Mouse (Mus musculus) cerebellum, adult 9-11 months (tissue): ENCODE data around the gene Mrtfa.

Source experiments
- DNase-seq: peaks from one replicate; pipeline ENCODE4 v3.0.0; 2022

Mrtfa gene

GRCm38 (mm10) chr15:81097896-81098295, 92.7 kb downstream of the Mrtfa start:
- DNase-seq: no peak

- no peak for DNase-seq
These were observed 93.1 kb downstream of the Mrtfa start for GRCm38 (mm10) chr15:81097456-81097855.

- no peak for DNase-seq
These were observed 94.1 kb downstream of the Mrtfa start for GRCm38 (mm10) chr15:81096329-81097055.

GRCm38 (mm10) chr15:81093032-81093431, 97.5 kb downstream of the Mrtfa start:
- DNase-seq: no peak

- DNase-seq: no peak
These were observed 98.8 kb downstream of the Mrtfa start for GRCm38 (mm10) chr15:81091718-81092117.

- DNase-seq: no peak
These were observed 103.0 kb downstream of the Mrtfa start for GRCm38 (mm10) chr15:81087529-81087928.

GRCm38 (mm10) chr15:81086644-81087480, 103.7 kb downstream of the Mrtfa start:
- DNase-seq: no peak

- DNase-seq: no peak
These were observed 106.7 kb downstream of the Mrtfa start for GRCm38 (mm10) chr15:81083826-81084225.

- no peak for DNase-seq
These were observed 107.3 kb downstream of the Mrtfa start for GRCm38 (mm10) chr15:81083281-81083680.

- DNase-seq: no peak
These were observed 109.3 kb downstream of the Mrtfa start for GRCm38 (mm10) chr15:81081216-81081615.

- no peak for DNase-seq
These were observed 110.2 kb downstream of the Mrtfa start for GRCm38 (mm10) chr15:81080405-81080804.

- no peak for DNase-seq
These were observed 111.3 kb downstream of the Mrtfa start for GRCm38 (mm10) chr15:81079255-81079654.

GRCm38 (mm10) chr15:81077551-81077950, 113.0 kb downstream of the Mrtfa start:
- no peak for DNase-seq

GRCm38 (mm10) chr15:81074543-81074942, 116.0 kb downstream of the Mrtfa start:
- DNase-seq: no peak

- no peak for DNase-seq
These were observed 116.8 kb downstream of the Mrtfa start for GRCm38 (mm10) chr15:81073751-81074150.

- no peak for DNase-seq
These were observed 117.8 kb downstream of the Mrtfa start for GRCm38 (mm10) chr15:81072748-81073147.

GRCm38 (mm10) chr15:81070470-81070869, 120.1 kb downstream of the Mrtfa start:
- no peak for DNase-seq

- no peak for DNase-seq
These were observed 121.7 kb downstream of the Mrtfa start for GRCm38 (mm10) chr15:81068641-81069381.

GRCm38 (mm10) chr15:81067761-81068160, 122.8 kb downstream of the Mrtfa start:
- no peak for DNase-seq

GRCm38 (mm10) chr15:81066976-81067375, 123.6 kb downstream of the Mrtfa start:
- DNase-seq: peak; percentile 63

GRCm38 (mm10) chr15:81064661-81065060, 125.9 kb downstream of the Mrtfa start:
- no peak for DNase-seq

GRCm38 (mm10) chr15:81064143-81064542, 126.4 kb downstream of the Mrtfa start:
- peak; percentile 27 for DNase-seq

- peak; percentile 75 for DNase-seq
These were observed 127.9 kb downstream of the Mrtfa start for GRCm38 (mm10) chr15:81062616-81063015.
